Mouse (Mus musculus) kidney, postnatal 0 days (tissue): ENCODE measurements around the gene Lrguk. TPM values are rescaled to one million over a fixed set of nuclear protein-coding genes. Genes with fewer than 3 reads are reported as not detected.

Source experiments
- ATAC-seq: fragments of 200-750 bp; cut with Nextera tagmentation; replicated peaks from 2 replicates; pipeline ENCODE4 v1.8.0; 2017; ENCODE audit warnings: low read depth, moderate number of reproducible peaks, moderate TSS enrichment, moderate library complexity; ENCODE audit not compliant: low FRiP score
- DNase-seq: peaks from one replicate; pipeline ENCODE4 v3.0.0-alpha.2; 2016; ENCODE audit warnings: low spot score
- H3K27ac ChIP-seq: fragments of 300-500 bp; sonication (generic); 2 replicates; pipeline ENCODE4 v1.5.1; 2014; ENCODE audit warnings: mild to moderate bottlenecking
- H3K27me3 ChIP-seq: fragments of 300-500 bp; sonication (generic); 2 replicates; pipeline ENCODE4 v1.6.1; 2014; ENCODE audit warnings: low read length, mixed read lengths; ENCODE audit not compliant: insufficient read depth
- H3K36me3 ChIP-seq: fragments of 300-500 bp; sonication (generic); 2 replicates; pipeline ENCODE4 v1.6.1; 2014; ENCODE audit warnings: low read length, mixed read lengths; ENCODE audit not compliant: insufficient read depth
- H3K4me1 ChIP-seq: fragments of 300-500 bp; sonication (generic); replicated peaks from 2 replicates; pipeline ENCODE4 v1.6.1; 2014; ENCODE audit warnings: antibody characterized with exemption, low read length, mixed read lengths; ENCODE audit not compliant: insufficient read depth
- H3K4me2 ChIP-seq: fragments of 300-500 bp; sonication (generic); 2 replicates; pipeline ENCODE4 v1.6.1; 2014; ENCODE audit warnings: mild to moderate bottlenecking, low read length, moderate library complexity, mixed read lengths
- H3K4me3 ChIP-seq: fragments of 300-500 bp; sonication (generic); replicated peaks from 2 replicates; pipeline ENCODE4 v1.5.1; 2014; ENCODE audit warnings: low read depth, low read length
- H3K9ac ChIP-seq: fragments of 300-500 bp; sonication (generic); 2 replicates; pipeline ENCODE4 v1.6.1; 2014; ENCODE audit warnings: low read depth, low read length
- H3K9me3 ChIP-seq: fragments of 300-500 bp; sonication (generic); replicated peaks from 2 replicates; pipeline ENCODE4 v1.6.1; 2016; ENCODE audit warnings: low read length, inconsistent platforms, mixed read lengths
- CTCF ChIP-seq: IDR thresholded peaks from 2 replicates; pipeline ENCODE4 v1.5.1; 2016; ENCODE audit warnings: antibody characterized with exemption, low read depth, mild to moderate bottlenecking, moderate library complexity
- WGBS: fragments of 180-500 bp; shearing (Covaris S2); extraction: QIAGEN DNeasy Blood & Tissue Kit; methylation state at CpG from one replicate; pipeline ENCODE4 v1.1.7; 2014; 5-methylcytosine and 5-hydroxymethylcytosine counted together
- polyA plus RNA-seq: library from polyadenylated mRNA; unstranded; fragments of >200 nt; fragmentation: Nextera tagmentation; extraction: Ambion mirVana; gene quantifications from 2 replicates; pipeline ENCODE4 v1.2.1, GENCODE M21; 2015

The Lrguk gene
- polyA plus RNA-seq, 1 experiment from 2014 or later, result 1.2 TPM

DNA sequence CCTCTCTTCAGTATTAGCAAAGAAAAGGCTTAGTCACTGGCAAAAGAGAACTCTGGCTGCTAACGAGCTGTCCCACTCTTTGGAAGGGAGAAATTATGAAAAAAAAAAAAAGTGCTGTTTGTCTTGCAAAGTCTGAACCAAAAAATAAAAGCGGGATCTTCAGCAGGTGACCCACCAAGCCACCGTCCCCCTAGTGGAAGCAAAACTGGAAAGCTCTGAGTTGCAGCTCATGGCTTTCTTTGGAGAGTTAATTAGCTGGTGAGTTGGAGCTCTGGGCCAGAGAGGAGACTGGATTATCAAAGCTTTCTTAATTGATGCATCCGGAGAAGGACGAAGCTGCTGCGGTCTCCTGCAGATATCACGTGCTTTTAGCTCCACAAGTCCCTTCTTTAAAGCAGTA is 29.7 kb upstream of the Lrguk start:
- Histone ChIP-seq H3K4me1 (no peaks in the 10 kb centered on the region), H3K36me3 (no peaks in the 10 kb centered on the region), H3K9me3 (no peaks in the 10 kb centered on the region), H3K9ac (no peak overlapping the region), H3K27ac (no peak overlapping the region), H3K4me2 (no peak overlapping the region), H3K27me3 (no peaks in the 10 kb centered on the region), H3K4me3 (no peak overlapping the region)
- ATAC-seq, result no peak
- no peak for DNase-seq
- TF ChIP-seq CTCF, result peak; percentile 28
- WGBS, result 37% methylated on average over 7 of the region's 7 CpGs

GRCm38 (mm10) chr6:34000644-34001043 is 28.6 kb upstream of the Lrguk start:
- Histone ChIP-seq H3K4me2 (no peak overlapping the region), H3K9ac (no peak overlapping the region), H3K4me3 (no peak overlapping the region), H3K4me1 (no peaks in the 10 kb centered on the region), H3K36me3 (no peaks in the 10 kb centered on the region), H3K27me3 (no peaks in the 10 kb centered on the region), H3K9me3 (no peaks in the 10 kb centered on the region), H3K27ac (no peak overlapping the region)
- WGBS, result 85% methylated on average over 7 of the region's 7 CpGs
- no peak for TF ChIP-seq CTCF
- DNase-seq (no peak), ATAC-seq (no peak)

GRCm38 (mm10) chr6:34003033-34003432 is 26.2 kb upstream of the Lrguk start:
- ATAC-seq, result no peak
- DNase-seq, result no peak
- Histone ChIP-seq H3K4me1 (no peaks in the 10 kb centered on the region), H3K27ac (no peak overlapping the region), H3K9me3 (no peaks in the 10 kb centered on the region), H3K9ac (no peak overlapping the region), H3K4me3 (no peak overlapping the region), H3K27me3 (no peaks in the 10 kb centered on the region), H3K36me3 (no peaks in the 10 kb centered on the region), H3K4me2 (no peak overlapping the region)
- WGBS, result 23% methylated on average over 1 of the region's 1 CpGs
- TF ChIP-seq CTCF, result no peak

GRCm38 (mm10) chr6:34013469-34013868 is 15.8 kb upstream of the Lrguk start:
- Histone ChIP-seq H3K4me2 (no peak overlapping the region), H3K9me3 (no peaks in the 10 kb centered on the region), H3K27me3 (no peaks in the 10 kb centered on the region), H3K4me3 (no peak overlapping the region), H3K9ac (no peak overlapping the region), H3K36me3 (no peaks in the 10 kb centered on the region), H3K27ac (no peak overlapping the region), H3K4me1 (no peaks in the 10 kb centered on the region)
- no peak for DNase-seq
- TF ChIP-seq CTCF, result no peak
- ATAC-seq, result no peak
- WGBS, result 72% methylated on average over 6 of the region's 6 CpGs

DNA sequence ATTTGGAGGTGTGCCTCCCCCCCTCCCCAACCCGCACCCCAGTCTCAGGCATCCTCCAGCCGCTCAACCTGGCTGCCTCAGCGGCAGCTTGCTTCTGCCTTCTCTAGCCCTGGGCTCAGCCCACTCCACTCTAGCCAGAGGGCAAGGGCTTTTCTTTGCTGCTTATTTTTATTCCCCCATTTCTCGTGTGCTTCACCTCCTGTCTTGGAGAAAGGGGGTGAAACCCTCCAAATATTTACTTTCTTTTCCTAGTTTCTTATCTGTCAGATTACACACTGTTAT is 439 bp downstream of the Lrguk start:
- H3K27ac ChIP-seq, result no peak overlapping the region
- H3K36me3 ChIP-seq, result no peaks in the 10 kb centered on the region
- H3K27me3 ChIP-seq, result no peaks in the 10 kb centered on the region
- H3K4me2 ChIP-seq, result peak overlapping the region; percentile 69
- ATAC-seq (peak; percentile 79), DNase-seq (no peak)
- peak overlapping the region; percentile 56 for H3K4me3 ChIP-seq
- 0% methylated on average over 4 of the region's 4 CpGs for WGBS
- H3K4me1 ChIP-seq, result no peaks in the 10 kb centered on the region
- no peaks in the 10 kb centered on the region for H3K9me3 ChIP-seq
- peak overlapping the region; percentile 49 for H3K9ac ChIP-seq
- TF ChIP-seq CTCF, result no peak

- TF ChIP-seq CTCF, result no peak
- H3K9me3 ChIP-seq, result no peaks in the 10 kb centered on the region
- no peak overlapping the region for H3K27ac ChIP-seq
- DNase-seq, result no peak
- H3K4me2 ChIP-seq, result no peak overlapping the region
- no peak overlapping the region for H3K4me3 ChIP-seq
- H3K9ac ChIP-seq, result no peak overlapping the region
- H3K27me3 ChIP-seq, result no peaks in the 10 kb centered on the region
- 35% methylated on average over 3 of the region's 3 CpGs for WGBS
- ATAC-seq, result no peak
- no peaks in the 10 kb centered on the region for H3K36me3 ChIP-seq
- H3K4me1 ChIP-seq, result no peaks in the 10 kb centered on the region
Observed at GRCm38 (mm10) chr6:34034096-34034495, 4.8 kb downstream of the Lrguk start.

DNA sequence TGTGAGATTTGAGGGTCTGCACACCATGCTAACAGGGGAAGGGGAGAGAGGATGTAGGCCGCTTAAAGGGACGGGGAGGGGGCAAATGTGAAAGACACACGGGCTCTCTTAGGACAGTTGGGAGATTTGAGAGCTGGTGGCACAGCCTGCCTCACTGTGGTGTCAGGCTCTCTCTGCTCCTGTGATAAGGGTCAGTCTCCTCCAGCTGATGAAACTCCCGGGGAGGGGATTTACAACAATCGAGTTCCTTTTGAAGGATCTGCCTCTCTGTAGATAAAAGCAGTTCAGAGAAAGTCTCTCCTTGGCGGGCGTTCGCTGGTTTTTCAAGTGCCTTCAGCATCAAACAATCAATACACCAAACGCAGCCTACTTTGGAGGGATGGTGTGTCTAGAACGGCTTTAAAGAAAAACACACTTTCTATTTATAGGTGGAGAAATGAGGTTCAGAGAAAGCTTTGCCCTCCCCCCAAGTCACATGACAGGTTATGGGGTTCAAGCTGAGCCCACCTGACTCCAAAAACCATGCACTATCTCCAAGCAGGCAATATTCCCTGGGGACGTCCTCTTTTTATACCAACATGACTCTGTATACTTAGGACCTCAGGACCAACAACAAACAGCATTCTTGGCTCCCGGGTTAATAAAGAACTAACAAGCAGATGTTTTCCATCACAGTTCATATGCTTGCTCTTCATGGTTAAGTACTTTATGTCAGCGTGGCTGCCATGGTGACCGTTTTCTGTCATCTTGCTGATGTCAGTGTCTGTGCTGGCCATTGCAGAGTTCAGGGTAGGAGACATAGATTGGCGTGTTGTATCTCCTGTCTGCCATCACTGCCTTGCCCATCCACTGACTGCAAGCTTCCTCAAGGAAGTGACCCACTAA is 5.6 kb downstream of the Lrguk start:
- ATAC-seq (peak; percentile 84), DNase-seq (peak; percentile 82)
- no peak overlapping the region for H3K4me3 ChIP-seq
- H3K9me3 ChIP-seq, result no peaks in the 10 kb centered on the region
- no peak for TF ChIP-seq CTCF
- H3K9ac ChIP-seq, result no peak overlapping the region
- H3K4me1 ChIP-seq, result no peaks in the 10 kb centered on the region
- no peak overlapping the region for H3K4me2 ChIP-seq
- H3K27me3 ChIP-seq, result no peaks in the 10 kb centered on the region
- WGBS, result 32% methylated on average over 15 of the region's 15 CpGs
- H3K36me3 ChIP-seq, result no peaks in the 10 kb centered on the region
- H3K27ac ChIP-seq, result no peak overlapping the region
